ENCODE assay signal across 9 mouse cellular contexts in genomic region chr4:125132394-125132793, GRCm38 (mm10). TPM values are rescaled to one million over a fixed set of nuclear protein-coding genes. Genes with fewer than 3 reads are reported as not detected.
DNase-seq lines count a peak whose midpoint lies in the region; ATAC-seq and TF ChIP-seq lines count a peak whose summit lies in the region.
"Had no signal": no experiment of that assay in that cellular context is flagged by ENCODE, and none has a peak within 500 bp of the region (broad histone marks: within the 10 kb centered on the region; RNA-seq: fewer than 3 reads in every experiment).

No protein-coding gene starts in this region.

- ATAC-seq in heart, embryonic 12.5 days (ENCODE audit: insufficient number of reproducible peaks, low FRiP score), result no peak
- ATAC-seq in G1E (ENCODE audit: extremely low read depth, insufficient number of reproducible peaks, low FRiP score, poor library complexity, severe bottlenecking), result no peak
- peak; percentile 52; the same call in 1 of the 2 replicates for ATAC-seq in common myeloid progenitor, adult 5-6 weeks (replicated peaks; ENCODE audit: low read depth, poor library complexity, severe bottlenecking)
- peak; percentile 48; the same call in 1 of the 2 replicates for ATAC-seq in neutrophil, adult 5-6 weeks (ENCODE audit: extremely low read depth, insufficient number of reproducible peaks, low FRiP score, poor library complexity, severe bottlenecking)
- no peak for ATAC-seq in erythroid progenitor cell, adult 5-6 weeks (replicated peaks; ENCODE audit: low FRiP score, poor library complexity, severe bottlenecking)

- no peak overlapping the region for H3K9ac ChIP-seq in heart, embryonic 12.5 days
- H3K9ac ChIP-seq: lung, embryonic 15.5 days had no signal

- H3K4me1 ChIP-seq in heart, embryonic 12.5 days (replicated peaks), result peaks cover 12% of the 10 kb centered on the region
- H3K4me1 ChIP-seq in G1E (ENCODE audit: insufficient read depth, low read depth, low read length), result peaks cover 11% of the 10 kb centered on the region
- H3K4me1 ChIP-seq: lung, embryonic 15.5 days had no signal

- intact Hi-C loops in heart, postnatal 36 days (cut with DNase I), result no loop called here

- 26% methylated on average over 5 of the region's 5 CpGs for WGBS in heart, embryonic 12.5 days

- no peak overlapping the region for H3K27ac ChIP-seq in heart, embryonic 12.5 days (ENCODE audit: poor library complexity, severe bottlenecking)
- H3K27ac ChIP-seq: lung, embryonic 15.5 days had no signal

- DNase-seq in heart, postnatal 36 days, result peak; percentile 66 to 75
- DNase-seq in 3T3-L1 (ENCODE audit: low read depth, low spot score) (peak; percentile 88), G1E (ENCODE audit: low spot score) (no peak)
- DNase-seq in layer of hippocampus, postnatal 14 days (ENCODE audit: low spot score in 2 of 2), result peak; percentile 58 to 67

- TF ChIP-seq CTCF in G1E (IDR thresholded peaks at IDR 0.05; ENCODE audit: low read depth, low read length), result peak; percentile 74

- no peaks in the 10 kb centered on the region for H3K36me3 ChIP-seq in heart, embryonic 12.5 days
- H3K36me3 ChIP-seq in G1E (replicated peaks), result no peaks in the 10 kb centered on the region
- H3K36me3 ChIP-seq: lung, embryonic 15.5 days had no signal

- H3K27me3 ChIP-seq in heart, embryonic 12.5 days (replicated peaks), result no peaks in the 10 kb centered on the region
- H3K27me3 ChIP-seq in G1E (ENCODE audit: insufficient read depth, low read length), result peaks cover 7% of the 10 kb centered on the region
- H3K27me3 ChIP-seq: lung, embryonic 15.5 days had no signal

- H3K4me2 ChIP-seq in heart, embryonic 12.5 days, result no peak overlapping the region
- H3K4me2 ChIP-seq: lung, embryonic 15.5 days had no signal

- no peak overlapping the region for H3K4me3 ChIP-seq in heart, embryonic 12.5 days
- H3K4me3 ChIP-seq in G1E (ENCODE audit: low read depth, low read length), result no peak overlapping the region
- H3K4me3 ChIP-seq: lung, embryonic 15.5 days had no signal

- H3K9me3 ChIP-seq in heart, embryonic 12.5 days (replicated peaks), result no peaks in the 10 kb centered on the region
- H3K9me3 ChIP-seq in G1E (replicated peaks), result no peaks in the 10 kb centered on the region
- H3K9me3 ChIP-seq: lung, embryonic 15.5 days had no signal

RNA-seq across cellular contexts. Expression of gene Zc3h12a, which starts 4.8 kb away (rescaled TPM):
- 1 to 10 TPM; 3.3 to 4.5 TPM for total RNA-seq in heart, postnatal 36 days (2021)
- polyA plus RNA-seq in heart, embryonic 12.5 days (2016; fragmentation: Nextera tagmentation; extraction: Ambion mirVana), result 0.80 and 1.3 TPM in 2 replicates
- total RNA-seq in G1E (2014; fragmentation: Nextera tagmentation) (2.4 and 3.8 TPM in 2 replicates), G1E (2017) (1.0 and 1.6 TPM in 2 replicates)
- 1.1 and 1.2 TPM in 2 replicates for polyA plus RNA-seq in G1E (2012)
- 8.1 and 9.6 TPM in 2 replicates for total RNA-seq in common myeloid progenitor, adult 5-6 weeks (2017)
- total RNA-seq in layer of hippocampus, postnatal 14 days (2021), result 1 to 10 TPM; 1.2 to 1.9 TPM
- 37.3 and 37.8 TPM in 2 replicates for total RNA-seq in neutrophil, adult 5-6 weeks (2017)
- total RNA-seq in erythroid progenitor cell, adult 5-6 weeks (2015; ENCODE audit: low replicate concordance), result 0.42 and 2.5 TPM in 2 replicates
- total RNA-seq in erythroid progenitor cell, adult 5-6 weeks (2017; ENCODE audit: low replicate concordance), result 0.45 TPM in 1 of 2 replicates, not detected in the other

RNA-seq across cellular contexts. Expression of gene Meaf6, which starts 47.5 kb away (rescaled TPM):
- total RNA-seq in heart, postnatal 36 days (2021), result 10 to 100 TPM; 19.9 to 21.3 TPM
- polyA plus RNA-seq in heart, embryonic 12.5 days (2016; fragmentation: Nextera tagmentation; extraction: Ambion mirVana), result 48.7 and 53.3 TPM in 2 replicates
- total RNA-seq in G1E (2014; fragmentation: Nextera tagmentation), result 50.7 and 54.2 TPM in 2 replicates
- total RNA-seq in G1E (2017), result 31.8 and 43.4 TPM in 2 replicates
- polyA plus RNA-seq in G1E (2012), result 75.0 and 79.4 TPM in 2 replicates
- total RNA-seq in common myeloid progenitor, adult 5-6 weeks (2017), result 43.8 and 44.0 TPM in 2 replicates
- 100 to 1,000 TPM; 110 to 113 TPM for total RNA-seq in layer of hippocampus, postnatal 14 days (2021)
- total RNA-seq in neutrophil, adult 5-6 weeks (2017), result 23.8 and 38.1 TPM in 2 replicates
- total RNA-seq in erythroid progenitor cell, adult 5-6 weeks (2015; ENCODE audit: low replicate concordance), result 27.0 and 66.7 TPM in 2 replicates
- total RNA-seq in erythroid progenitor cell, adult 5-6 weeks (2017; ENCODE audit: low replicate concordance), result 25.7 and 37.1 TPM in 2 replicates

Comparison
In these comparisons a context has a peak if more than half of its experiments do, and no peak if none do; other contexts are left out.
1. ATAC-seq: peak in common myeloid progenitor, adult 5-6 weeks (single experiment) and neutrophil, adult 5-6 weeks (single experiment); none in heart, embryonic 12.5 days (single experiment), G1E (single experiment) and erythroid progenitor cell, adult 5-6 weeks (single experiment).